Mouse (Mus musculus) heart, postnatal 0 days (tissue): Measurements from ENCODE around the gene Wdcp.

ENCODE experiments used
- CTCF ChIP-seq: IDR thresholded peaks from 2 replicates; pipeline ENCODE4 v1.5.1; 2016; ENCODE audit warnings: antibody characterized with exemption, control low read depth, low read depth
- EP300 ChIP-seq: IDR thresholded peaks from 2 replicates; pipeline ENCODE4 v1.6.1; 2016; ENCODE audit warnings: antibody characterized with exemption, low read depth

- TF ChIP-seq CTCF (no peak), EP300 (no peak)
Measured at GRCm38 (mm10) chr12:4836959-4837358, 6.1 kb upstream of the Wdcp start.
